Mouse (Mus musculus) heart, adult 2 months (tissue): ENCODE data around the gene Ccdc51.

Source experiments
- CTCF ChIP-seq: fragments of 200-600 bp; IDR thresholded peaks from 2 replicates; pipeline ENCODE4 v1.8.1; 2022; ENCODE audit warnings: antibody characterized with exemption, mild to moderate bottlenecking, moderate library complexity
- EP300 ChIP-seq: fragments of 200-500 bp; IDR thresholded peaks from 2 replicates; pipeline ENCODE4 v1.6.1; 2011; ENCODE audit warnings: low read depth, low read length, control low read depth; ENCODE audit not compliant: insufficient read depth
- POLR2A ChIP-seq: fragments of 200-500 bp; IDR thresholded peaks from 2 replicates; pipeline ENCODE4 v1.6.1; 2011; ENCODE audit warnings: mild to moderate bottlenecking, low read depth, low read length, control low read depth; ENCODE audit not compliant: insufficient read depth

DNA sequence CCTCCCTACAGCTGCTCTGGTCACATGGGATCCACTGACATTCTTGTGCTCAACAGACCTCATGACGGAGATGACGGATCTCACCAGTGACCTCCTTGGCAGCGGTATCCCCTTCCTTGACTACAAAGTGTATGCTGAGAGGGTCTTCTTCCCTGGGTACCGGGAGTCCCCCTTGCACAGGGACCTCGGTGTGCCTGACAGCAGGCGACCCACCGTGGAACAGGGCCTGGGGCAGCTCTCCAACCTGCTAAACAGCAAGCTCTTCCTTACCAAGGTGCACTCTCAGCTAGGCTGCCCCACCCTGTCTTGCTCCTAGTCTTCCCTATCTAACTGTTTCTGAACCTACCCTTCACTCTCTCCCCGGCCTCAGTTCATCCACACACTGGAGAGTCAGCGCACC lies 29.3 kb downstream of the Ccdc51 start:
- no peak for TF ChIP-seq CTCF
- no peak for TF ChIP-seq POLR2A
- TF ChIP-seq EP300 = no peak
